Mouse (Mus musculus) intestine, embryonic 15.5 days (tissue): Measurements from ENCODE around the gene Ssxb9. TPM values are rescaled to one million over a fixed set of nuclear protein-coding genes. Genes with fewer than 3 reads are reported as not detected.
"Not testable (repeated sequence)": the region's sequence is repeated elsewhere in the genome, so short reads cannot be mapped to it uniquely, and the experiment has no call there.

Source experiments
- ATAC-seq: fragments of 200-750 bp; cut with Nextera tagmentation; 2 replicates; pipeline ENCODE4 v1.8.0; 2017; ENCODE audit warnings: moderate TSS enrichment, moderate library complexity
- H3K27ac ChIP-seq: fragments of 300-500 bp; sonication (generic); 2 replicates; pipeline ENCODE4 v1.5.1; 2015; ENCODE audit warnings: mild to moderate bottlenecking, inconsistent platforms
- H3K27me3 ChIP-seq: fragments of 300-500 bp; sonication (generic); replicated peaks from 2 replicates; pipeline ENCODE4 v1.6.1; 2015; ENCODE audit warnings: inconsistent platforms
- H3K36me3 ChIP-seq: fragments of 300-500 bp; sonication (generic); 2 replicates; pipeline ENCODE4 v1.6.1; 2015; ENCODE audit warnings: inconsistent platforms
- H3K4me1 ChIP-seq: fragments of 300-500 bp; sonication (generic); replicated peaks from 2 replicates; pipeline ENCODE4 v1.6.1; 2015; ENCODE audit warnings: inconsistent platforms
- H3K4me2 ChIP-seq: fragments of 300-500 bp; sonication (generic); replicated peaks from 2 replicates; pipeline ENCODE4 v1.6.1; 2015; ENCODE audit warnings: mild to moderate bottlenecking, inconsistent platforms
- H3K4me3 ChIP-seq: fragments of 300-500 bp; sonication (generic); replicated peaks from 2 replicates; pipeline ENCODE4 v1.5.1; 2015; ENCODE audit warnings: inconsistent platforms
- H3K9ac ChIP-seq: fragments of 300-500 bp; sonication (generic); 2 replicates; pipeline ENCODE4 v1.6.1; 2015; ENCODE audit warnings: inconsistent platforms
- H3K9me3 ChIP-seq: fragments of 300-500 bp; sonication (generic); 2 replicates; pipeline ENCODE4 v1.6.1; 2016; ENCODE audit warnings: inconsistent platforms
- WGBS: fragments of 180-500 bp; shearing (Covaris S2); methylation state at CpG from one replicate; pipeline ENCODE4 v1.1.7; 2015; 5-methylcytosine and 5-hydroxymethylcytosine counted together
- polyA plus RNA-seq: library from polyadenylated mRNA; unstranded; fragments of >200 nt; fragmentation: Nextera tagmentation; extraction: Ambion mirVana; gene quantifications from 2 replicates; pipeline ENCODE4 v1.2.1, GENCODE M21; 2015

Ssxb9 gene
- not detected in 2 replicates for polyA plus RNA-seq

DNA sequence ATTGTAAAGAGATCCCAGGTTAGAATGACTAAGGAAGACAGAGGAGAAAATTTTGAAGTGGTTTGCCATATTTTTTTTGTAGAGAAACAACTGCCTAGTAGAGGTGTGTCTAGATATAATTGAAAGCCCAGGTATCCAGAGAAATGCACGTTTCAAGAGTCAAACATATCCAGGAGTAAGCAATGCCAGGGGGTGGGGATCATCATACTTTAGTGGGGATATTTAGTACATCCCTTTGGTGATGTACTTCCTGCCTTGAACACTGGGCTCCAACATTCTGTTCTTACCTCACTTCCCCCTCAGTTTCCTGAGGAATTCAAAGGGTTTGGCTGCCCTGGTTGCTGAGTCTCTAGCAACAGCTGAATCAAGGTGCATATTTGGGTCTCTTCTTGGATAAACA, at the start of gene Ssxb9:
Gene Ssxb9, plus strand, starts transcription at position 301 of the 400 bp plus-strand sequence.
- H3K27ac ChIP-seq, H3K36me3 ChIP-seq, H3K9me3 ChIP-seq, H3K4me3 ChIP-seq, ATAC-seq, H3K27me3 ChIP-seq, H3K9ac ChIP-seq, H3K4me1 ChIP-seq, H3K4me2 ChIP-seq: not testable (repeated sequence)
- 23% methylated on average over 1 of the region's 1 CpGs for WGBS

DNA sequence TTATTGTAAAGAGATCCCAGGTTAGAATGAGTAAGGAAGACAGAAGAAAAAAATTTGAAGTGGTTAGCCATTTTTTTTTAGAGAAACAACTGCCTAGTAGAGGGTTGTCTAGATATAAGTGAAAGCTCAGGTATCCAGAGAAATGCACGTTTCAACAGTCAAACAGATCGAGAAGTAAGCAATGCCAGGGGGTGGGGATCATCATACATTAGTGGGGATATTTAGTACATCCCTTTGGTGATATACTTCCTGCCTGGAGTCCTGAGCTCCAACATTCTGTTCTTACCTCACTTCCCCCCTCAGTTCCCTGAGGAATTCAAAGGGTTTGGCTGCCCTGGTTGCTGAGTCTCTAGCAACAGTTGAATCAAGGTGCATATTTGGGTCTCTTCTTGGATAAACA, 39.7 kb upstream of the Ssxb9 start, which contains the start of gene Ssxb10:
Gene Ssxb10, plus strand, starts transcription at position 301 of the 400 bp plus-strand sequence.
- WGBS: 54% methylated on average over 2 of the region's 2 CpGs
- H3K4me1 ChIP-seq: no peaks in the 10 kb centered on the region

DNA sequence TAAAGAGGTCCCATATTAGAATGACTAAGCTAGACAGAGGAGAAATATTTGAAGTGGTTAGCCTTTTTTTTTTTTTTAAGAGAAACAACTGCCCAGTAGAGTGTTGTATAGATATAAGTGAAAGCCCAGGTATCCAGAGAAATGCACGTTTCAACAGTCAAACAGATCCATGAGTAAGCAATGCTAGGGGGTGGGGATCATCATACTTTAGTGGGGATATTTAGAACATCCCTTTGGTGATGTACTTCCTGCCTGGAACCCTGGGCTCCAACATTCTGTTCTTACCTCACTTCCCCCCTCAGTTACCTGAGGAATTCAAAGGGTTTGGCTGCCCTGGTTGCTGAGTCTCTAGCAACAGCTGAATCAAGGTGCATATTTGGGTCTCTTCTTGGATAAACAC, 46.2 kb downstream of the Ssxb9 start, which contains the start of gene Ssxb1:
Gene Ssxb1, plus strand, starts transcription at position 301 of the 400 bp plus-strand sequence.
- H3K27me3 ChIP-seq, H3K9me3 ChIP-seq, H3K4me3 ChIP-seq, H3K9ac ChIP-seq, H3K27ac ChIP-seq, H3K36me3 ChIP-seq, H3K4me2 ChIP-seq, H3K4me1 ChIP-seq, ATAC-seq: not testable (repeated sequence)
- WGBS: 22% methylated on average over 1 of the region's 1 CpGs

More for the DNA sequence above, 39.7 kb upstream of the Ssxb9 start, which contains the start of gene Ssxb10:
- Histone ChIP-seq H3K9me3 (no peaks in the 10 kb centered on the region), H3K27me3 (no peaks in the 10 kb centered on the region), H3K4me2 (no peak within 1 kb of the TSS), H3K4me3 (no peak within 1 kb of the TSS), H3K36me3 (no peaks in the 10 kb centered on the region), H3K9ac (no peak within 1 kb of the TSS), H3K27ac (no peak within 1 kb of the TSS)
- ATAC-seq: no peak

Other genes starting within 250 kb of the Ssxb9 start
- 21.4 and 21.7 TPM in 2 replicates for gene Wdr13, start 234.1 kb upstream of the Ssxb9 start, polyA plus RNA-seq
- gene Rbm3, start 221.1 kb upstream of the Ssxb9 start, polyA plus RNA-seq: 426 and 506 TPM in 2 replicates
- gene Tbc1d25, start 190.8 kb upstream of the Ssxb9 start, polyA plus RNA-seq: 10.3 and 10.6 TPM in 2 replicates
- 83.7 and 85.1 TPM in 2 replicates for gene Ebp, start 173.5 kb upstream of the Ssxb9 start, polyA plus RNA-seq
- 7.2 and 7.4 TPM in 2 replicates for gene Porcn, start 160.5 kb upstream of the Ssxb9 start, polyA plus RNA-seq
- gene Ftsj1, start 114.6 kb upstream of the Ssxb9 start, polyA plus RNA-seq: 33.0 and 34.8 TPM in 2 replicates
- 9.1 and 13.9 TPM in 2 replicates for gene Slc38a5, start 95.8 kb upstream of the Ssxb9 start, polyA plus RNA-seq
- not detected in 2 replicates for gene Ssxb10, start 39.6 kb upstream of the Ssxb9 start, polyA plus RNA-seq
- not detected in 2 replicates for gene Ssxb1, start 46.3 kb downstream of the Ssxb9 start, polyA plus RNA-seq
- gene Ssxb2, start 94.7 kb downstream of the Ssxb9 start, polyA plus RNA-seq: not detected in 2 replicates
- not detected in 2 replicates for gene Gm14459, start 158.0 kb downstream of the Ssxb9 start, polyA plus RNA-seq
- gene Ssxb6, start 181.3 kb downstream of the Ssxb9 start, polyA plus RNA-seq: not detected in 2 replicates
- gene Ssxb3, start 224.8 kb downstream of the Ssxb9 start, polyA plus RNA-seq: not detected in 2 replicates